Mouse (Mus musculus) E14TG2a.4 (cell line): ENCODE results near the gene Prpf18.
A peak's percentile ranks its signal among the peaks of the same experiment; 100 is the strongest.

ENCODE experiments used
- CTCF ChIP-seq: conservative IDR thresholded peaks from 2 replicates; pipeline ENCODE4 v1.5.1; 2014; ENCODE audit warnings: low read length
- NANOG ChIP-seq: IDR thresholded peaks from 2 replicates; pipeline ENCODE4 v1.6.1; 2014; ENCODE audit warnings: borderline replicate concordance, low read length, mixed read lengths
- POU5F1 ChIP-seq: IDR thresholded peaks from 2 replicates; pipeline ENCODE4 v1.6.1; 2014; ENCODE audit warnings: low read length, borderline replicate concordance

GRCm38 (mm10) chr2:4601034-4601890 lies 50.7 kb downstream of the Prpf18 start:
- peak; percentile 74 for TF ChIP-seq CTCF
- TF ChIP-seq NANOG = no peak
- TF ChIP-seq POU5F1 = no peak
